Mouse (Mus musculus): Measurements from ENCODE around the gene Gm904.
"Not testable (repeated sequence)": the region's sequence is repeated elsewhere in the genome, so short reads cannot be mapped to it uniquely, and the experiment has no call there.

Gene Gm904

DNA sequence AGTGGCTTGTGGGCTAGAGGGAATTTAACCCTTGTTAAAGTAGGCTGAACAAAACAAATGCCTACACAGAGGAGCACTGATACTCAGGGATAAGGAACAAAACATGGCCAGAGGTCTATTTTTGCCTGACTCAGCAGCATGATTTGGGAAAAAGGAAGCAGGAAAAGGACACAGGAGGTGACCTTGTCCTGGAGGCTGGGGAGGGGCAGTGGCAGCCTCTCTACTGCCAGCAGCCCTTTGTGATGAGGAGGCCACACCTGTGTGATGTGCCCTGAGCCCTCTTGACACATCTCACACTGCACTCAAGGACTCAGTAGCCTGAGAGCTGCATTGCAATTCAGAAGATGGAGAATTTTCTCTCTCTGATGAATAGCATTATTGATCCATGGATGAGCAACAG is at the start of gene Gm904:
TSS of gene Gm904 (plus strand) at position 301 of the 400 bp plus-strand sequence.
- DNase-seq (ENCODE audit: low read depth), result not testable (repeated sequence)

DNA sequence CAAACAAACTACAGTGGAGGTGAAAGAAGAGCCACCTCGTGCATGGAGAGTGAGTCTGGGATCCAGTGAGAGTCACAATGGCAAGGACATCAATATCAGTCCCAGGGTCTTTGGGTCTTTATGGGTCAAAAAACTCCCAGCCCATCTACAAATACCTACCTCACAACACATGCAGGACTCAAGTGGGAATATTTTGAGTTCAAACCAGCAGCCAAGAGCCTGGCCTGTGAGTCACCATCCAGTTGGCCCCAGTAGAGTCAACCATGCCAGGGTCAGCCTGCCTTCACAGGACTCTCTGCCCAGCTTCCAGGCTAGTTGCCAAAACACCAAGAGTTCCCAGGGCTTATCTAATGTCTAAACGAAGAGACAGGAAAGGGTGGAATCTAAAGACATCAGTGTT is 5.7 kb downstream of the Gm904 start:
- DNase-seq (ENCODE audit: low read depth), result not testable (repeated sequence)
